Mouse (Mus musculus): Measurements from ENCODE around the gene Prlhr. TPM values are rescaled to one million over a fixed set of nuclear protein-coding genes. Genes with fewer than 3 reads are reported as not detected.

Gene Prlhr
- total RNA-seq, 2 experiments from 2014 or later: not detected

- intact Hi-C loops (cut with DNase I): loop anchor here (10.0 kb wide), 1 partner anchor 139 kb away; no protein-coding TSS in a partner anchor
- Histone ChIP-seq H3K27ac (no peak overlapping the region), H3K4me3 (no peak overlapping the region)
- no peak for DNase-seq
- no peak for TF ChIP-seq CTCF (IDR thresholded peaks at IDR 0.05)
Measured at GRCm38 (mm10) chr19:60465726-60466125, 2.4 kb downstream of the Prlhr start.

- peak; percentile 67 for DNase-seq
- intact Hi-C loops (cut with DNase I): loop anchor here (10.0 kb wide), 1 partner anchor 141 kb away; no protein-coding TSS in a partner anchor
- no peak overlapping the region for H3K4me3 ChIP-seq
- no peak for TF ChIP-seq CTCF (IDR thresholded peaks at IDR 0.05)
- H3K27ac ChIP-seq: no peak overlapping the region
Measured at GRCm38 (mm10) chr19:60463896-60464295, 4.2 kb downstream of the Prlhr start.

DNA sequence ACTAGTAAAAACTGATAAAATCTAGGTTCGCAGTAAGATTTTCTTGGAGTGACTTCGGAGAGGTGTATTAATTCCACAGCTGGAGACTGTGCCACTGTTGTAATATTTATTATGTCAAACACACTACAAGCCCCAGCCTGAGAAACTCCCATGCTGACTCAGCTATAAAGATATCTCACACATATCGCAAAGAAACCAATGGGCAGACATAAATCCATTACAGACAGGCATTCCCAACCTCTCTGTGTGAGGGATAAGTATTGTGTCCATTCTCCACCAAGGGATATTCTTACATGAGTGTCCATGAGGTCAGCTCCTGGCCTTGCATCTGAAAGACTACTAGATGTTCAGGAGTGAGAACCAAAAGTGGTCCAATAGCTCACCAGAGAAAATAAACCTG, 4.7 kb downstream of the Prlhr start:
- intact Hi-C loops (cut with DNase I): loop anchor here (10.0 kb wide), 1 partner anchor 141 kb away; no protein-coding TSS in a partner anchor
- H3K4me3 ChIP-seq: no peak overlapping the region
- DNase-seq: no peak
- H3K27ac ChIP-seq: no peak overlapping the region
- TF ChIP-seq CTCF (IDR thresholded peaks at IDR 0.05): no peak

GRCm38 (mm10) chr19:60461476-60461875, 6.6 kb downstream of the Prlhr start:
- DNase-seq: no peak
- Histone ChIP-seq H3K27ac (no peak overlapping the region), H3K4me3 (no peak overlapping the region)
- no peak for TF ChIP-seq CTCF (IDR thresholded peaks at IDR 0.05)
- intact Hi-C loops (cut with DNase I): loop anchor here (10.0 kb wide), 1 partner anchor 143 kb away; no protein-coding TSS in a partner anchor

DNA sequence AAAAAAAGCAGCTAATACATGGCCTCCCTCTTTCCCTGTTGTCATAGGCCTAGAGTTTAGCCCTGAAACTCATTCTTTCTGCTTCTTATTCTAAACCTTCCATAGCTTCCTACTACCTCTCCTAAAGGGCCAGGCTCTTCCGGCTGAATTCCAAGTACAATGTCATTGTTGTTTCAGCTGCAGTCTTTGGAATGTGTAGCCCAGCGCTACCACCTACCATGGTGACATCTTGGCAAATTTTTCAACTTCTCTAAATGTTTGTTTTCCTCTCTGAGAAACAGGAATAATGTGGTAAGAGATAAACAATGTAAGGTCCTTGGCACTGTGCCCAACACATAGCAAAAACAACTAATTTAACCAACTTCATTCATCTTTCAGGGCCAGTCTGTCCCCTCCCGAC, 8.4 kb downstream of the Prlhr start:
- intact Hi-C loops (cut with DNase I): loop anchor here (10.0 kb wide), 1 partner anchor 145 kb away; no protein-coding TSS in a partner anchor
- no peak for TF ChIP-seq CTCF (IDR thresholded peaks at IDR 0.05)
- Histone ChIP-seq H3K4me3 (no peak overlapping the region), H3K27ac (no peak overlapping the region)
- no peak for DNase-seq

DNA sequence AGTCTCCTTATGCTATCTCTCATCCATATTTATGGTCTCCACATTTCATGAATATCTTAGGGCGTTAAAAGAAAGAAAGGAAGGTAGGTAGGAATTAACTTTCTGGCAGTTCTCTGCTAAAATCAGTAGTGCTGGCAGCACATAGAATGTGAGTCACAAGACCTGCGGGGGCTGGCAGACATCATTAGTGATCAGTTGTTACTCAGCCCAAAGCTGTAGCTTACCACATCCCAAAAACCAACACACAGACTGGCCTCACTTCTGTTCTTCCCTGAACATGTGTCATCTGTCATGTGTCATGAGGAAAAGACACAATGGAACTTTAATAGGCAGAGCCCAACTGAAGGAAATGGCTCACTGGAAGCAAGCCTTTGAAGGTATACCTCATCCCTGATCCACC, 9.0 kb downstream of the Prlhr start:
- intact Hi-C loops (cut with DNase I): no loop called here
- no peak overlapping the region for H3K4me3 ChIP-seq
- DNase-seq: no peak
- H3K27ac ChIP-seq: no peak overlapping the region
- no peak for TF ChIP-seq CTCF (IDR thresholded peaks at IDR 0.05)

DNA sequence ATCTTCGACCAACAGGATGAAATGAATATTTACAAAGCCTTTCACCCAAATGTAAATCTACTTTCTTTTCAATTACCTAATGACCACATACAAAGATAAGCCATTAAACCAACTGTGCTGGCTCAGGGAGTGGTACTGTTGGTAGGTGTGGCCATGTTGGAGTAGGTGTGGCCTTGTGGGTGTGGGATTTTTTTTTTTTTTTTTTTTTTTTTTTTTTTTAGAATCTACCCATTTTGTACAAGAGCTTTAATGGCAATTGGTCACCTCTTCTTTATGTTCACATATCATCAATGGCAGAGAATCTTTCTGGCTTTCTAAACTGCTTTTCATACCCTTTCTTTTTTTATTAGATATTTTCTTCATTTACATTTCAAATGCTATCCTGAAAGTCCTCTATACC, 12.3 kb downstream of the Prlhr start:
- intact Hi-C loops (cut with DNase I): no loop called here
- Histone ChIP-seq H3K4me3 (no peak overlapping the region), H3K27ac (no peak overlapping the region)
- DNase-seq: no peak
- no peak for TF ChIP-seq CTCF (IDR thresholded peaks at IDR 0.05)

GRCm38 (mm10) chr19:60440531-60440930, 27.6 kb downstream of the Prlhr start:
- no peak overlapping the region for H3K4me3 ChIP-seq
- TF ChIP-seq CTCF (IDR thresholded peaks at IDR 0.05): no peak
- no peak for DNase-seq
- intact Hi-C loops (cut with DNase I): no loop called here
- no peak overlapping the region for H3K27ac ChIP-seq

DNA sequence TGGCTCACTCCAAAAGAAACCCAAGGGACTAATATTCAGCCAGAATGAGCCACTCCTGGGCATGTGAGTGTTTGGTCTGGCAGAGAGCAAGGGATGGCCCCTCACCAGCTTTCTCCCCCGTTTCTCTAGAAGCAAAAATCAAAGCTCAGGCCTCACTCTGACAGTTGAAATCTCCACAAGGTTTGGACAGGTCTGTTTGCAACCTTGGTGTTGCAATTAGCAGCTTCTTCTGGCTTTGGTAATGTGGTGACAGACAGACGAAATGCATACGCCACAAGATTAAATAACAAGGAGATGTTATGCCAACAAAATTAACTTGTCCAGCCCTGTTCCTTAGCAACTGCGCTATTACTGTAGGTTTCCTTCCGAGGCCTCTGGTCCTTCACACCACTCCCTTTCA, 28.0 kb downstream of the Prlhr start:
- Histone ChIP-seq H3K27ac (no peak overlapping the region), H3K4me3 (no peak overlapping the region)
- TF ChIP-seq CTCF (IDR thresholded peaks at IDR 0.05): no peak
- DNase-seq: no peak
- intact Hi-C loops (cut with DNase I): no loop called here

GRCm38 (mm10) chr19:60437566-60438241, 30.4 kb downstream of the Prlhr start:
- H3K27ac ChIP-seq: no peak overlapping the region
- peak; percentile 37; the same call in 1 of the 2 replicates for TF ChIP-seq CTCF (IDR thresholded peaks at IDR 0.05)

GRCm38 (mm10) chr19:60432347-60433129, 35.6 kb downstream of the Prlhr start:
- TF ChIP-seq CTCF (IDR thresholded peaks at IDR 0.05): no peak
- intact Hi-C loops (cut with DNase I): no loop called here
- no peak for DNase-seq
- Histone ChIP-seq H3K27ac (no peak overlapping the region), H3K4me3 (no peak overlapping the region)

More at GRCm38 (mm10) chr19:60437566-60438241, 30.4 kb downstream of the Prlhr start:
- no peak for DNase-seq
- intact Hi-C loops (cut with DNase I): no loop called here
- H3K4me3 ChIP-seq: no peak overlapping the region

- TF ChIP-seq CTCF (IDR thresholded peaks at IDR 0.05): peak; percentile 21; the same call in 1 of the 2 replicates
- Histone ChIP-seq H3K4me3 (no peak overlapping the region), H3K27ac (no peak overlapping the region)
- no peak for DNase-seq
- intact Hi-C loops (cut with DNase I): no loop called here
Measured at GRCm38 (mm10) chr19:60417611-60418010, 50.5 kb downstream of the Prlhr start.

Other genes starting within 250 kb of the Prlhr start
- gene Fam204a, start 241.6 kb downstream of the Prlhr start, total RNA-seq (2021): 10 to 100 TPM; 31.0 to 31.9 TPM
- 10 to 100 TPM; 34.7 to 36.1 TPM for gene Cacul1, start 112.7 kb upstream of the Prlhr start, total RNA-seq (2021)